Mouse (Mus musculus): ENCODE results near the gene Cdkl1.
A peak's percentile ranks its signal among the peaks of the same experiment; 100 is the strongest.

Gene Cdkl1

GRCm38 (mm10) chr12:69790530-69791505 lies at the start of gene Cdkl1:
Cdkl1 (minus strand) TSS chr12:69791267.
- peak; percentile 78 to 81 for DNase-seq

DNA sequence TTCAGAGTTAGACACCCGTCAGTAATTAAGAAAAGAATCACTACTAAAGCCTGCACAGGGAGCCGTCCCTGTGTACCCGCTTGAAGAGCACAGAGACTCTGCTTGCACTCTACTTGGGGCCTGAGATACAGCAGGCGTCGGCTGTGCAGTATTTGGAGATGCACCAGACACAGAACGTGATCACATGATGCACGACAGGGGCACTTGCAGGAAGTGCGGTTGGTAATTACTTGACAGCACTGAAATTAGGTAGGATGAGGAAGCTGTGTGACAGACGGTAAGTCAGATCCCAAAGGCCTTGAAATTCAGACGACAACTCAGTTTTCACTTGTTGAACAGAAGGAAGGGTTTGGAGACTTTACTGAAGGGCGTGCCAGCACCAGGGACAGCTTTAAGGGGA lies 47.3 kb upstream of the Cdkl1 start:
- no peak for DNase-seq

DNA sequence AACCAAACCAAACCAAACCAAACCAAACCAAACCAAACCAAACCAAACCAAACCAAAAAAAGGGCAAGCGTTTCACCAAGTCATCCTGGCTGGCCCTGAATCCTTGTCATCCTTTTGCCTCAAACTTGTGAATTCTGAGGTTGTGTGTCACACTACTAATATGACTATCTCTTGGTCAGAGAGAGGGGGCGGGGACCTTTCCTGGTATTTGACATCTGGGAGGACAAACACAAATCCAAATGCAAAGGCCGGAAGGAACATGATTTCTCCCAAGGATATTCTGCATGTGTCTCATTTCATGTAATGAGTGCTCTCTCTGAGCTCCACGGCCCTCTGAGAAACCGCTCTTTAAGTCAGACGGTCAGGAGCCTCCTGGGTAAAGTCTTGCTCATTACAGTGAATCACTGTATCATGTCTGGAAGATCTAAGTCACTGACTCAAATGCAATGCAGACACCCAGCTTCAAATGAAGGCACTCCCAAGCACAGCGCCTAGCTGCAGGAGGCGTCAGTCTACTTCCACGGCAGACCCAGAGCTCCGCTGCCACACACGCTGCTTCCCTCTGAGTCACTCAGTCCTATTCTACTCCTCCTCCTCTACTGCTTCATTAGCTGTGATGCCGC lies 43.0 kb upstream of the Cdkl1 start:
- no peak for DNase-seq

- DNase-seq, result no peak
These were observed 40.3 kb upstream of the Cdkl1 start for GRCm38 (mm10) chr12:69831239-69831910.

- DNase-seq, result no peak
These were observed 37.1 kb upstream of the Cdkl1 start for GRCm38 (mm10) chr12:69828214-69828613.

GRCm38 (mm10) chr12:69824881-69825597 lies 34.0 kb upstream of the Cdkl1 start:
- no peak for DNase-seq

DNA sequence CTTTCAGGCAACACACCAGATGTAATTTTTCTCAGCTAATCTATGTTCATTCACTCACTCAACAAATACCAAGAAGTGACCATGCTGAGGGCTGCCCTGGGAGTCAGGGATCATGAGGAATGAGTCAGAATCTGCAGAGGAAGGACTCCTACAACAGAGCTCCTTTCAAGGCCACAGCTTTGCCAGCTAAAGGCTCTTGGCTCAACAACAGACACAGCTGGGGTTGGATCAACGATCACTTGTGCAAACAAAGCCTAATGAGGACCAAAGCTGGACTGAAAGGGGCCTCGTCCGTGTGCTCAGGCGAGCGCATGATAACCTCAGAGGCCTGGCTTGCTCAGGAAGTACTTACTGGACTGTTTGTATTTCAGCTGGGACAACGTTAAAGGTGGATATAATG lies 23.2 kb upstream of the Cdkl1 start:
- no peak for DNase-seq

DNA sequence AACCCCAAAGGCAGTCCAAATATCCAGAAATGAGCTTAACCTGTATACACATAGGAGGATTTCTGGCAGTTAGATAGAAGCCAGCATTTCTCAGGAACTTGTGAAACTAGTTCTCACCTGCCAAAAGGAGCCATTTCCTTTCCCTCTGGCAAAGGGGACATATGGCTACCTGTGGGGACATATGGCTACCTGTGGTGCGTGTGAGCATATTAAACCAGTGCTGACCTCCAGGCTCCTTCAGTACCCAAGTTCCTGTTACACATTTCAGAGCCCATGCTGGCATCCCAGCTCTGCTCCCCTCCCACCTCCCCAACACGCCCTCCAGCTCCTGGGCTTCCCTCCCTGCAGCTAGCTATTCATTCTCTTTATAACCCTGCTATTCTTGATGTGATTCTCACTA lies 22.5 kb upstream of the Cdkl1 start:
- DNase-seq, result peak; percentile 14 to 28

- no peak for DNase-seq
These were observed 21.9 kb upstream of the Cdkl1 start for GRCm38 (mm10) chr12:69812986-69813385.

DNA sequence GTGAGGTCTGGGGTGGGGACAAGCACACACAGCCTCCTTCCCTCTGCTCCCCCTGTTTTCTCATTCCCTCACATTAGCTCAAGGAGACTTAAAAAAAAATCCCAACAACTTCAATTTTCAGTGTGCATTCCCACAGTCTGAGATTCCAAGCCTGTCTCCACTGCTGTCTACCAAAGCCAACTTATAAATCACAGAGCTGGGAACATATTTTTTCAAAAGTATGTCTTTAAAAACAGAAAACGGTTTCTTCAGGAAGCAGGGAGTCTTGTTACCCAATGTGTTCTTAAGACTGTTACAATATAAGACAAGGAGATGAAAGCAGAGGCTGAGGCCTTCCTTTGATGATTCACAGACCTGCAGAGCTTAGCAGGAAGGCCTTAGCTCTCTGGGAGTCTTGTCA lies 20.9 kb upstream of the Cdkl1 start:
- no peak for DNase-seq

DNA sequence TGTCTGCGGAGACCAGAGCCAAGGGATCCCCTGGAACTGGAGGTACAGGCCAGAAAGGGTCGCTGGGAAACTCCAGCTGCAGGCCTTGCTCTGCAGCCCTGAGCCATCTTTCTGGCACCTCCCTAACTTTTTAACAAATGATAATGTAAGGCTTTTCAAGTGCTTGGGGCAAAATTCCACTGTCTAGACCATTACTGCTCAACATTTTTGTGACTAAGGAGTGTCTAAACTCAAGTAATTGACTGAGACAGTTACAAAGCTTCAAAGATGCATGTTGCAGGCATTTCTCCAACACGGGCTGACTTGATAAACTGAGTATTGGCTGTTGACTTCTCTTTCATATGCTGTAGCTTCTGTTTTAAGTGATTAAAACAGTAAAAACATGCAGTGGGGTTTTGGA lies 18.4 kb upstream of the Cdkl1 start:
- no peak for DNase-seq

DNA sequence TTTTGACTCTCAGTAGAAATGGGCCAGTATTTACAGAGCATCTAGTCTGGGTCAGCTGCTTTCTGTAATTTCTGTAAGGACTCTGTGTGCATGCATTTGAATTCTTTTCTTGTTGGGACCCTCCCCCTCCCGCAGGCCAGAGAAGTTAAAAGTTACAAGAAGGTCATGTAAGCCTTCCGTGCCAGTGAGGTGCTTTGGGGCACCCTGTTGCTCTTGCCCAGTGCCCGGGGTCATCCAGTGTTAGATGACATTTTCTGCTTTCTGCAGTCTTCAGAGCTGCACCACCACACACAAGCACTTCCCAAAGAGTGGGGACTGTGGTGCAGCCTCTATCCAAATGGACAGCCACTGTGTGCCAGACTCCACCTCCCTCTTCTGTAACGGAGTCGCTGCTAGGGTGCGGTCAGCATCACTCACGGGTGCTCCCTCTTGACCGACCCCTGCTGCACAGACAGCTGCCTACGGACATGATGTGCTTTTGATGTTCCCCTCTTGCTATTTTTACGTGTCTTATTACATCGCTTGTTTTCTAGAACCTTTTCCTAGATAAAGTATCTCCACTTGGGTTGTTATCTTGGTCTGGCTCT lies 16.4 kb upstream of the Cdkl1 start:
- no peak for DNase-seq

DNA sequence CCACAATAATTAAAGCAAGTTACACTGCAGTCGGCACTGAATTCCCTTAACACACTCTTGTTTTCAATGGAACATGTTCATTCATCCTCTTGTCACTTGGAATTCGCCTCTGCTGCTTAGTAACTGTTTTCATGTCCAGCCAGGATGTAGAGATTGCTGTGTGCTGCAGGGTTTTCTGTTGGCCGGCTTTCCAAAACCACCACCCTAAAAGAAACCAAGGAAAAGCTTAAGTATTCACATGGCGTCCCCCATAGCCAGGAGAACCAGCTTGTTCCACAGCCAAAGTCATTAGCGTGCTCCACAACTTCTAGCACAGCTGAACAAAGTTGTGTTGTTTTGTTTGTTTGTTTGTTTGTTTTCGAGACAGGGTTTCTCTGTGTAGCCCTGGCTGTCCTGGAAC lies 14.1 kb upstream of the Cdkl1 start:
- DNase-seq, result no peak

GRCm38 (mm10) chr12:69804393-69805070 lies 13.5 kb upstream of the Cdkl1 start:
- DNase-seq, result no peak

DNA sequence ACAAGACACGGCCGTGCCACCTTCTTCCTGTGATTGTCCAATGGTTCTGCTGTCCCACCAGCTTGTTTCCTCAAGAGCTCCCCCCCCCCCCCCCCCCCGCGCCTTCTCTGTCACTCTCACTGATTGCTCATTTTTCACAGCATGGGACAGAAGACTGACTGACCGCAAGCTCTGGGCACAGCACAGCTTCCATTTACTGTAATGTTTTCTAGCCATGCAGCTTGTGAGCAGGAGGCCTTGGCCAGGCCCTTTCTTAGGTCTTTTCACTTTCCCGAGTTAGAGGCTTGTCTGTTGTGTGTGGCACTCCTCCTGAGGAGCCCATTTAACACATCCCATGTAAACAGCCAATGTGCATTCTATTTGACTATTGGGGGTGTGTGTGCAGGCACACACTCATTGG lies 12.1 kb upstream of the Cdkl1 start:
- DNase-seq, result no peak

- DNase-seq, result no peak
These were observed 9.5 kb upstream of the Cdkl1 start for GRCm38 (mm10) chr12:69800586-69800985.

- no peak for DNase-seq
These were observed 5.2 kb upstream of the Cdkl1 start for GRCm38 (mm10) chr12:69796311-69796710.

DNA sequence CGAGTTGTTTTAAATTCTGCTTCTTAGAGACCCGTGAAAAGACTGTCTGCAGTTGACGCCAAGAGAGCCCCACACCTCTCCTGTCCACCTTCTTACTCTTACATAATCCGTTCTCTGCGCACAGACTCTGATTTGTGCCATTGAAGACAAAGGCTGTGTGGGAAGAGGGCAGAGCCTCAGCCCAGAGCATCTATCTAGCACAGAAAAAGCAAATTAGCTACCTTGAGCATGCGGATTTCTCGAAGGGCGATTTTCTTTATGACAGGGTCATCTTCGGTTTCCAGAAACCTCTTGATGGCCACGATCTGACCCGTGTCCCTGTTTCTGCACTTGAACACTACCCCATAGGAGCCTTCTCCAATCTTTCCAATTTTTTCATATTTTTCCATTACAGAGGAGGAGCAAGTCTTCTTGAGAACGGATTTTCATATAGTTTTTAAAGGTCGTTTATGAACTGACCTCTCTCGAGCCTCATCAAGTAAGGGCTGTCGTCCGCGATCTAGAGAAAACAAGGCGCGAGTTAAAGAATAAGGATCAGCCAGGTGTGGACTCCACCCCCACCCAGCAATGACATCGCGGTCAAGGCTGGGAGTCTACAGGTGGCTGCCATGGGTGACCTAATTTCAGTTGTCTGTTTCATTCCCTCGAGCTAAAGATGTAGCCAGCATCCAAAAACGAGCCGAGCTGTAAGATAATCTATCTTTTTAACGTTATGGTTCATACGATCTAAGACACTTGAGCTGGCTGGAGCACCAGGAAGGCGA lies 1.1 kb downstream of the Cdkl1 start:
- peak; percentile 39 to 66 for DNase-seq

DNA sequence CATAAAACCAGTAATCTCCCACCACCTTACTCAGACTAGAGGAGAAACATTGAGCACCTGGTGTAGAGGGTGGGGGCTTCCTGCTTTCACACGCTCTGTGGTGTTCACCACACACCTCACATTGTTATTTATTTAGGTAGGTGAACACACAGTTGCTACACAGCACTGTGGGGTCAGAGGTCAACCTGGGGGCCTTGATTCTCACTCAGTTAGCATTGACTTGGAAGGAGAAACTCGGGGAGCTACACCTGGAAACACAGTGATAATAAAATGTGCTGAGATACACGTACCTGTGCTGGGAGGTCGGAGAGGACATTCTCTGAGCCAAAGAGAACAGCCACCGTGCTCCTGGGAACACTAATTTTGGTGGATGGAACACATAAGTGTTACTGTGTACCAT lies 2.7 kb downstream of the Cdkl1 start:
- no peak for DNase-seq

GRCm38 (mm10) chr12:69785471-69785870 lies 5.6 kb downstream of the Cdkl1 start:
- DNase-seq, result no peak

Measured in cerebellum, postnatal 25 days (tissue).